Mouse (Mus musculus): ENCODE results near the gene Lhfpl3. TPM values are rescaled to one million over a fixed set of nuclear protein-coding genes. Genes with fewer than 3 reads are reported as not detected.

Lhfpl3 gene
- polyA plus RNA-seq, 1 experiment from 2014 or later: 0.17 TPM

- H3K36me3 ChIP-seq (ENCODE audit: control insufficient read depth, insufficient read depth, low read length): no peaks in the 10 kb centered on the region
- no peak overlapping the region for H3K4me3 ChIP-seq (ENCODE audit: low read depth, low read length)
- no peak overlapping the region for H3K9ac ChIP-seq (ENCODE audit: low read depth, low read length)
- WGBS (ENCODE audit: insufficient replicate concordance): 68% methylated on average over 2 of the region's 2 CpGs
- H3K4me2 ChIP-seq: no peak overlapping the region
- no peaks in the 10 kb centered on the region for H3K9me3 ChIP-seq (replicated peaks; ENCODE audit: control insufficient read depth, low read length)
- H3K27me3 ChIP-seq (ENCODE audit: control insufficient read depth, insufficient read depth, low read length): no peaks in the 10 kb centered on the region
- no peak overlapping the region for H3K27ac ChIP-seq (ENCODE audit: low read depth, low read length)
- no peak for ATAC-seq (replicated peaks; ENCODE audit: insufficient number of reproducible peaks, low FRiP score, low TSS enrichment)
- H3K4me1 ChIP-seq (ENCODE audit: control insufficient read depth, insufficient read depth, low read length): no peaks in the 10 kb centered on the region
Measured at GRCm38 (mm10) chr5:23126851-23127250, 381.0 kb downstream of the Lhfpl3 start.

- Histone ChIP-seq H3K4me2 (no peak overlapping the region), H3K27ac (ENCODE audit: low read depth, low read length) (no peak overlapping the region), H3K27me3 (ENCODE audit: control insufficient read depth, insufficient read depth, low read length) (no peaks in the 10 kb centered on the region), H3K36me3 (ENCODE audit: control insufficient read depth, insufficient read depth, low read length) (no peaks in the 10 kb centered on the region), H3K9me3 (replicated peaks; ENCODE audit: control insufficient read depth, low read length) (no peaks in the 10 kb centered on the region; the same call in 1 of the 2 replicates), H3K4me1 (ENCODE audit: control insufficient read depth, insufficient read depth, low read length) (no peaks in the 10 kb centered on the region), H3K4me3 (ENCODE audit: low read depth, low read length) (no peak overlapping the region), H3K9ac (ENCODE audit: low read depth, low read length) (no peak overlapping the region)
- 73% methylated on average over 9 of the region's 9 CpGs for WGBS (ENCODE audit: insufficient replicate concordance)
- no peak for ATAC-seq (replicated peaks; ENCODE audit: insufficient number of reproducible peaks, low FRiP score, low TSS enrichment)
Measured at GRCm38 (mm10) chr5:23140183-23140921, 394.5 kb downstream of the Lhfpl3 start.

- no peak overlapping the region for H3K27ac ChIP-seq (ENCODE audit: low read depth, low read length)
- no peak overlapping the region for H3K4me3 ChIP-seq (ENCODE audit: low read depth, low read length)
- H3K9ac ChIP-seq (ENCODE audit: low read depth, low read length): no peak overlapping the region
- WGBS (ENCODE audit: insufficient replicate concordance): 72% methylated on average over 4 of the region's 4 CpGs
- no peaks in the 10 kb centered on the region for H3K27me3 ChIP-seq (ENCODE audit: control insufficient read depth, insufficient read depth, low read length)
- no peaks in the 10 kb centered on the region; the same call in 1 of the 2 replicates for H3K9me3 ChIP-seq (replicated peaks; ENCODE audit: control insufficient read depth, low read length)
- ATAC-seq (replicated peaks; ENCODE audit: insufficient number of reproducible peaks, low FRiP score, low TSS enrichment): no peak
- no peaks in the 10 kb centered on the region for H3K36me3 ChIP-seq (ENCODE audit: control insufficient read depth, insufficient read depth, low read length)
- H3K4me2 ChIP-seq: no peak overlapping the region
- H3K4me1 ChIP-seq (ENCODE audit: control insufficient read depth, insufficient read depth, low read length): no peaks in the 10 kb centered on the region
Measured at GRCm38 (mm10) chr5:23153210-23153609, 407.4 kb downstream of the Lhfpl3 start.

- Histone ChIP-seq H3K4me2 (no peak overlapping the region), H3K4me1 (ENCODE audit: control insufficient read depth, insufficient read depth, low read length) (no peaks in the 10 kb centered on the region), H3K9ac (ENCODE audit: low read depth, low read length) (no peak overlapping the region), H3K27me3 (ENCODE audit: control insufficient read depth, insufficient read depth, low read length) (no peaks in the 10 kb centered on the region), H3K27ac (ENCODE audit: low read depth, low read length) (no peak overlapping the region), H3K4me3 (ENCODE audit: low read depth, low read length) (no peak overlapping the region), H3K9me3 (replicated peaks; ENCODE audit: control insufficient read depth, low read length) (no peaks in the 10 kb centered on the region; the same call in 1 of the 2 replicates), H3K36me3 (ENCODE audit: control insufficient read depth, insufficient read depth, low read length) (no peaks in the 10 kb centered on the region)
- ATAC-seq (replicated peaks; ENCODE audit: insufficient number of reproducible peaks, low FRiP score, low TSS enrichment): no peak
- 77% methylated on average over 1 of the region's 1 CpGs for WGBS (ENCODE audit: insufficient replicate concordance)
Measured at GRCm38 (mm10) chr5:23154439-23154838, 408.6 kb downstream of the Lhfpl3 start.

GRCm38 (mm10) chr5:23165947-23166350 is 420.1 kb downstream of the Lhfpl3 start:
- Histone ChIP-seq H3K36me3 (ENCODE audit: control insufficient read depth, insufficient read depth, low read length) (no peaks in the 10 kb centered on the region), H3K4me3 (ENCODE audit: low read depth, low read length) (no peak overlapping the region), H3K9ac (ENCODE audit: low read depth, low read length) (no peak overlapping the region), H3K27me3 (ENCODE audit: control insufficient read depth, insufficient read depth, low read length) (no peaks in the 10 kb centered on the region), H3K4me1 (ENCODE audit: control insufficient read depth, insufficient read depth, low read length) (no peaks in the 10 kb centered on the region), H3K9me3 (replicated peaks; ENCODE audit: control insufficient read depth, low read length) (no peaks in the 10 kb centered on the region), H3K27ac (ENCODE audit: low read depth, low read length) (no peak overlapping the region), H3K4me2 (no peak overlapping the region)
- 19% methylated on average over 6 of the region's 6 CpGs for WGBS (ENCODE audit: insufficient replicate concordance)
- ATAC-seq (replicated peaks; ENCODE audit: insufficient number of reproducible peaks, low FRiP score, low TSS enrichment): no peak

- Histone ChIP-seq H3K27ac (ENCODE audit: low read depth, low read length) (no peak overlapping the region), H3K27me3 (ENCODE audit: control insufficient read depth, insufficient read depth, low read length) (no peaks in the 10 kb centered on the region), H3K4me1 (ENCODE audit: control insufficient read depth, insufficient read depth, low read length) (no peaks in the 10 kb centered on the region), H3K4me2 (no peak overlapping the region), H3K9me3 (replicated peaks; ENCODE audit: control insufficient read depth, low read length) (no peaks in the 10 kb centered on the region), H3K9ac (ENCODE audit: low read depth, low read length) (no peak overlapping the region), H3K4me3 (ENCODE audit: low read depth, low read length) (no peak overlapping the region), H3K36me3 (ENCODE audit: control insufficient read depth, insufficient read depth, low read length) (no peaks in the 10 kb centered on the region)
- no peak for ATAC-seq (replicated peaks; ENCODE audit: insufficient number of reproducible peaks, low FRiP score, low TSS enrichment)
- 74% methylated on average over 1 of the region's 1 CpGs for WGBS (ENCODE audit: insufficient replicate concordance)
Measured at GRCm38 (mm10) chr5:23166658-23167057, 420.8 kb downstream of the Lhfpl3 start.

GRCm38 (mm10) chr5:23189633-23190032 is 443.8 kb downstream of the Lhfpl3 start:
- H3K27me3 ChIP-seq (ENCODE audit: control insufficient read depth, insufficient read depth, low read length): no peaks in the 10 kb centered on the region
- H3K9ac ChIP-seq (ENCODE audit: low read depth, low read length): no peak overlapping the region
- H3K4me1 ChIP-seq (ENCODE audit: control insufficient read depth, insufficient read depth, low read length): no peaks in the 10 kb centered on the region
- no peak overlapping the region for H3K4me2 ChIP-seq
- H3K27ac ChIP-seq (ENCODE audit: low read depth, low read length): no peak overlapping the region
- 57% methylated on average over 6 of the region's 6 CpGs for WGBS (ENCODE audit: insufficient replicate concordance)
- no peaks in the 10 kb centered on the region for H3K9me3 ChIP-seq (replicated peaks; ENCODE audit: control insufficient read depth, low read length)
- no peaks in the 10 kb centered on the region for H3K36me3 ChIP-seq (ENCODE audit: control insufficient read depth, insufficient read depth, low read length)
- no peak for ATAC-seq (replicated peaks; ENCODE audit: insufficient number of reproducible peaks, low FRiP score, low TSS enrichment)
- no peak overlapping the region for H3K4me3 ChIP-seq (ENCODE audit: low read depth, low read length)

- Histone ChIP-seq H3K9me3 (replicated peaks; ENCODE audit: control insufficient read depth, low read length) (no peaks in the 10 kb centered on the region), H3K9ac (ENCODE audit: low read depth, low read length) (no peak overlapping the region), H3K27me3 (ENCODE audit: control insufficient read depth, insufficient read depth, low read length) (no peaks in the 10 kb centered on the region), H3K36me3 (ENCODE audit: control insufficient read depth, insufficient read depth, low read length) (no peaks in the 10 kb centered on the region), H3K4me1 (ENCODE audit: control insufficient read depth, insufficient read depth, low read length) (no peaks in the 10 kb centered on the region), H3K27ac (ENCODE audit: low read depth, low read length) (no peak overlapping the region), H3K4me3 (ENCODE audit: low read depth, low read length) (no peak overlapping the region), H3K4me2 (no peak overlapping the region)
- WGBS (ENCODE audit: insufficient replicate concordance): 72% methylated on average over 4 of the region's 4 CpGs
- no peak for ATAC-seq (replicated peaks; ENCODE audit: insufficient number of reproducible peaks, low FRiP score, low TSS enrichment)
Measured at GRCm38 (mm10) chr5:23196879-23197278, 451.0 kb downstream of the Lhfpl3 start.

GRCm38 (mm10) chr5:23213086-23213485 is 467.2 kb downstream of the Lhfpl3 start:
- H3K4me2 ChIP-seq: no peak overlapping the region
- no peak overlapping the region for H3K27ac ChIP-seq (ENCODE audit: low read depth, low read length)
- no peak overlapping the region for H3K4me3 ChIP-seq (ENCODE audit: low read depth, low read length)
- no peaks in the 10 kb centered on the region for H3K36me3 ChIP-seq (ENCODE audit: control insufficient read depth, insufficient read depth, low read length)
- ATAC-seq (replicated peaks; ENCODE audit: insufficient number of reproducible peaks, low FRiP score, low TSS enrichment): no peak
- 63% methylated on average over 5 of the region's 5 CpGs for WGBS (ENCODE audit: insufficient replicate concordance)
- H3K27me3 ChIP-seq (ENCODE audit: control insufficient read depth, insufficient read depth, low read length): no peaks in the 10 kb centered on the region
- H3K4me1 ChIP-seq (ENCODE audit: control insufficient read depth, insufficient read depth, low read length): no peaks in the 10 kb centered on the region
- H3K9me3 ChIP-seq (replicated peaks; ENCODE audit: control insufficient read depth, low read length): no peaks in the 10 kb centered on the region
- no peak overlapping the region for H3K9ac ChIP-seq (ENCODE audit: low read depth, low read length)

All from heart, embryonic 11.5 days (tissue).